Mouse (Mus musculus) cerebellum, postnatal 25 days (tissue): ENCODE measurements at regions not wholly inside any gene's neighbourhood (a gene's known extent, or its start where the extent isn't known, plus 50 kb on each side); places are given as distances from the start of the nearest gene placed in this dataset.

Experiments used
- DNase-seq, 2 experiments: peaks; one replicate each; pipeline ENCODE4 v3.0.0; 2021; ENCODE audit warnings: mixed read lengths in 2 of 2

DNA sequence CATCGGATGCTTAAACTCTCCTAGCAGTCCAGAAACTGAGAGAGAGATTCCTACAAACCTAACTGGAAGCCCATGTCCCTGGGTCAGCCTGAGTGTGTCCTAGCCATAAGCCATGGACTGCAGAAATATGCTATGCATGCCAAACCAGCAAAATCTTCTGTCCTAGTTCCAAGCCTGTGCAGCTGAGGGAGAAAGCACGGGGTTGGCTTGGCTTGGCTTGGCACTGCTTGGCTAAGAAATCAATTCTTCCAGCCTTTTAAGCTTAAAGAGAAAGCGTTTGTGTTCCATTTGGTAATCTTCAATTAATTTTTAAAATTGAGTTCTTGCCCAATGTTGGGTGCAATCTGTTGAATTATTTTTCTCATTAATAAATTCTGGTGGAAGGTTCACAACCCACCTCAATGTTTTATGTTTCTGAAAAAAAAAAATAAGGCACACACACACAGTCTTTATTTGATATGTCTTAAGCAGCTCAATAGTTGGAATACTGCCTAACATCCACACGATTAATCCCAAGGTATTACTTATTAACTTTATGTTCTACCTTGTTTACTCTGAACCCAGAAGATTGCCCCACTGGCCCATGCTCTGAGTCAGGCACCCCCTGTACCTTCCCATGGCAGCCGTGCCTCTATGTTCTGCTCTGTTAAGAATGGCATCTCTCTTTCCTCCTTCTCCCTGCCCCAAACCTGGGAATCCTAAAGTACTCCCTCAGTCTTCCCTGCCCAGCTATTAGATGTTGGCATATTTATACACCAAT is 1083.0 kb upstream of the Dsel start:
- peak in 1 of 2 experiments; percentile 3 for DNase-seq
